Mouse (Mus musculus): Measurements from ENCODE around the gene Polk.

- no peak for TF ChIP-seq POLR2A (IDR thresholded peaks at IDR 0.05; ENCODE audit: insufficient read depth, low read depth, low read length)
- TF ChIP-seq CTCF (IDR thresholded peaks at IDR 0.05; ENCODE audit: insufficient read depth, low read depth, low read length): no peak
These were observed 25.6 kb upstream of the Polk start for GRCm38 (mm10) chr13:96567977-96568376.
